Mouse (Mus musculus): ENCODE data around the gene Slc17a7. TPM values are rescaled to one million over a fixed set of nuclear protein-coding genes. Genes with fewer than 3 reads are reported as not detected.
A peak's percentile ranks its signal among the peaks of the same experiment; 100 is the strongest.
"Not testable (repeated sequence)": the region's sequence is repeated elsewhere in the genome, so short reads cannot be mapped to it uniquely, and the experiment has no call there.

The Slc17a7 gene
- polyA plus RNA-seq, 1 experiment from 2014 or later, result 1.1 TPM

- WGBS, result 69% methylated on average over 4 of the region's 4 CpGs
- no peaks in the 10 kb centered on the region for H3K9me3 ChIP-seq (replicated peaks; ENCODE audit: control insufficient read depth, low read length, poor library complexity, severe bottlenecking)
- H3K4me2 ChIP-seq (ENCODE audit: low read length), result no peak overlapping the region
- no peak for ATAC-seq
- H3K4me1 ChIP-seq (ENCODE audit: control insufficient read depth, insufficient read depth, low read length), result peaks cover 5% of the 10 kb centered on the region
- no peak overlapping the region for H3K9ac ChIP-seq (ENCODE audit: low read depth, low read length)
- H3K27me3 ChIP-seq (ENCODE audit: control insufficient read depth, insufficient read depth, low read depth, low read length), result no peaks in the 10 kb centered on the region
- no peak overlapping the region for H3K27ac ChIP-seq (ENCODE audit: low read length)
- H3K4me3 ChIP-seq (ENCODE audit: low read depth, low read length), result no peak overlapping the region
- H3K36me3 ChIP-seq (ENCODE audit: control insufficient read depth, insufficient read depth, low read length), result peaks cover 5% of the 10 kb centered on the region; the same call in 1 of the 2 replicates
Measured at GRCm38 (mm10) chr7:45148534-45149098, 15.1 kb upstream of the Slc17a7 start.

- Histone ChIP-seq H3K27me3 (ENCODE audit: control insufficient read depth, insufficient read depth, low read depth, low read length) (no peaks in the 10 kb centered on the region), H3K4me3 (ENCODE audit: low read depth, low read length) (no peak overlapping the region), H3K4me1 (ENCODE audit: control insufficient read depth, insufficient read depth, low read length) (peaks cover 6% of the 10 kb centered on the region), H3K9ac (ENCODE audit: low read depth, low read length) (no peak overlapping the region), H3K4me2 (ENCODE audit: low read length) (no peak overlapping the region), H3K9me3 (replicated peaks; ENCODE audit: control insufficient read depth, low read length, poor library complexity, severe bottlenecking) (no peaks in the 10 kb centered on the region), H3K36me3 (ENCODE audit: control insufficient read depth, insufficient read depth, low read length) (0 out of 2 replicates have a peak, but pooled peaks cover 2% of the 10 kb centered on the region), H3K27ac (ENCODE audit: low read length) (no peak overlapping the region)
- WGBS, result 26% methylated on average over 6 of the region's 6 CpGs
- ATAC-seq, result no peak
Measured at GRCm38 (mm10) chr7:45149545-45149944, 14.2 kb upstream of the Slc17a7 start.

GRCm38 (mm10) chr7:45150321-45150720, 13.4 kb upstream of the Slc17a7 start:
- 0 out of 2 replicates have a peak, but pooled peaks cover 2% of the 10 kb centered on the region for H3K36me3 ChIP-seq (ENCODE audit: control insufficient read depth, insufficient read depth, low read length)
- no peaks in the 10 kb centered on the region for H3K27me3 ChIP-seq (ENCODE audit: control insufficient read depth, insufficient read depth, low read depth, low read length)
- WGBS, result 64% methylated on average over 4 of the region's 4 CpGs
- 0 out of 2 replicates have a peak overlapping the region, but pooled peaks have one; percentile 7 for H3K9ac ChIP-seq (ENCODE audit: low read depth, low read length)
- H3K27ac ChIP-seq (ENCODE audit: low read length), result no peak overlapping the region
- H3K9me3 ChIP-seq (replicated peaks; ENCODE audit: control insufficient read depth, low read length, poor library complexity, severe bottlenecking), result no peaks in the 10 kb centered on the region
- H3K4me3 ChIP-seq (ENCODE audit: low read depth, low read length), result no peak overlapping the region
- H3K4me2 ChIP-seq (ENCODE audit: low read length), result no peak overlapping the region
- ATAC-seq, result no peak
- peaks cover 11% of the 10 kb centered on the region for H3K4me1 ChIP-seq (ENCODE audit: control insufficient read depth, insufficient read depth, low read length)

- H3K4me2 ChIP-seq (ENCODE audit: low read length), result no peak overlapping the region
- no peak for ATAC-seq
- no peak overlapping the region for H3K9ac ChIP-seq (ENCODE audit: low read depth, low read length)
- no peaks in the 10 kb centered on the region for H3K36me3 ChIP-seq (ENCODE audit: control insufficient read depth, insufficient read depth, low read length)
- H3K27me3 ChIP-seq (ENCODE audit: control insufficient read depth, insufficient read depth, low read depth, low read length), result no peaks in the 10 kb centered on the region
- WGBS, result 72% methylated on average over 11 of the region's 11 CpGs
- peaks cover 13% of the 10 kb centered on the region for H3K4me1 ChIP-seq (ENCODE audit: control insufficient read depth, insufficient read depth, low read length)
- no peak overlapping the region for H3K27ac ChIP-seq (ENCODE audit: low read length)
- H3K9me3 ChIP-seq (replicated peaks; ENCODE audit: control insufficient read depth, low read length, poor library complexity, severe bottlenecking), result no peaks in the 10 kb centered on the region
- no peak overlapping the region for H3K4me3 ChIP-seq (ENCODE audit: low read depth, low read length)
Measured at GRCm38 (mm10) chr7:45151303-45151702, 12.4 kb upstream of the Slc17a7 start.

- not testable (repeated sequence) for H3K9me3 ChIP-seq (replicated peaks; ENCODE audit: control insufficient read depth, low read length, poor library complexity, severe bottlenecking); H3K27me3 ChIP-seq (ENCODE audit: control insufficient read depth, insufficient read depth, low read depth, low read length); H3K4me3 ChIP-seq (ENCODE audit: low read depth, low read length); H3K4me2 ChIP-seq (ENCODE audit: low read length); H3K27ac ChIP-seq (ENCODE audit: low read length); ATAC-seq; H3K36me3 ChIP-seq (ENCODE audit: control insufficient read depth, insufficient read depth, low read length); H3K9ac ChIP-seq (ENCODE audit: low read depth, low read length)
- H3K4me1 ChIP-seq (ENCODE audit: control insufficient read depth, insufficient read depth, low read length), result peaks cover 13% of the 10 kb centered on the region
- 93% methylated on average over 2 of the region's 2 CpGs for WGBS
Measured at GRCm38 (mm10) chr7:45153052-45153451, 10.7 kb upstream of the Slc17a7 start.

- Histone ChIP-seq H3K27ac (ENCODE audit: low read length) (peak overlapping the region; percentile 97), H3K36me3 (ENCODE audit: control insufficient read depth, insufficient read depth, low read length) (peaks cover 5% of the 10 kb centered on the region), H3K9ac (ENCODE audit: low read depth, low read length) (peak overlapping the region; percentile 90), H3K4me1 (ENCODE audit: control insufficient read depth, insufficient read depth, low read length) (peaks cover 13% of the 10 kb centered on the region), H3K9me3 (replicated peaks; ENCODE audit: control insufficient read depth, low read length, poor library complexity, severe bottlenecking) (no peaks in the 10 kb centered on the region), H3K4me3 (ENCODE audit: low read depth, low read length) (peak overlapping the region; percentile 70), H3K4me2 (ENCODE audit: low read length) (peak overlapping the region; percentile 66), H3K27me3 (ENCODE audit: control insufficient read depth, insufficient read depth, low read depth, low read length) (no peaks in the 10 kb centered on the region)
- 2% methylated on average over 5 of the region's 5 CpGs for WGBS
- peak; percentile 19; the same call in 1 of the 2 replicates for ATAC-seq
Measured at GRCm38 (mm10) chr7:45153586-45153985, 10.2 kb upstream of the Slc17a7 start.

- H3K36me3 ChIP-seq (ENCODE audit: control insufficient read depth, insufficient read depth, low read length), result peaks cover 9% of the 10 kb centered on the region
- ATAC-seq, result peak; percentile 96
Measured at GRCm38 (mm10) chr7:45154096-45154992, 9.4 kb upstream of the Slc17a7 start, which contains the start of the genes Pih1d1 and Aldh16a1. Gene Pih1d1, plus strand, starts transcription at chr7:45154303. Gene Aldh16a1, minus strand, starts transcription at chr7:45154584.

GRCm38 (mm10) chr7:45154993-45155514, 8.7 kb upstream of the Slc17a7 start:
- peak overlapping the region; percentile 70 for H3K4me3 ChIP-seq (ENCODE audit: low read depth, low read length)
- H3K27me3 ChIP-seq (ENCODE audit: control insufficient read depth, insufficient read depth, low read depth, low read length), result no peaks in the 10 kb centered on the region
- no peaks in the 10 kb centered on the region for H3K9me3 ChIP-seq (replicated peaks; ENCODE audit: control insufficient read depth, low read length, poor library complexity, severe bottlenecking)
- H3K27ac ChIP-seq (ENCODE audit: low read length), result peak overlapping the region; percentile 97
- peaks cover 13% of the 10 kb centered on the region for H3K4me1 ChIP-seq (ENCODE audit: control insufficient read depth, insufficient read depth, low read length)
- H3K4me2 ChIP-seq (ENCODE audit: low read length), result peak overlapping the region; percentile 57
- H3K36me3 ChIP-seq (ENCODE audit: control insufficient read depth, insufficient read depth, low read length), result peaks cover 9% of the 10 kb centered on the region
- WGBS, result 78% methylated on average over 12 of the region's 12 CpGs
- 0 out of 2 replicates have a peak, but pooled peaks have one; percentile 9 for ATAC-seq
- H3K9ac ChIP-seq (ENCODE audit: low read depth, low read length), result peak overlapping the region; percentile 33; the same call in 1 of the 2 replicates

More at GRCm38 (mm10) chr7:45154096-45154992, 9.4 kb upstream of the Slc17a7 start, which contains the start of the genes Pih1d1 and Aldh16a1:
- no peaks in the 10 kb centered on the region for H3K9me3 ChIP-seq (replicated peaks; ENCODE audit: control insufficient read depth, low read length, poor library complexity, severe bottlenecking)
- peak within 1 kb of the TSS; percentile 66 for H3K4me2 ChIP-seq (ENCODE audit: low read length)
- 4% methylated on average over 69 of the region's 69 CpGs for WGBS
- H3K4me3 ChIP-seq (ENCODE audit: low read depth, low read length), result peak within 1 kb of the TSS; percentile 70
- H3K27me3 ChIP-seq (ENCODE audit: control insufficient read depth, insufficient read depth, low read depth, low read length), result no peaks in the 10 kb centered on the region
- H3K9ac ChIP-seq (ENCODE audit: low read depth, low read length), result peak within 1 kb of the TSS; percentile 90
- H3K27ac ChIP-seq (ENCODE audit: low read length), result peak within 1 kb of the TSS; percentile 97
- peaks cover 13% of the 10 kb centered on the region for H3K4me1 ChIP-seq (ENCODE audit: control insufficient read depth, insufficient read depth, low read length)

Data from midbrain, embryonic 16.5 days (tissue).